Mouse (Mus musculus) monocyte, adult 59 days (primary cell): ENCODE measurements around the gene Cenpx. TPM values are rescaled to one million over a fixed set of nuclear protein-coding genes. Genes with fewer than 3 reads are reported as not detected.

Source experiments
- total RNA-seq, 2 experiments: library from RNA; stranded (reverse); gene quantifications; one replicate each; pipeline ENCODE4 v1.2.4; 2023

Cenpx gene
- 10 to 100 TPM; 34.6 to 45.6 TPM for total RNA-seq

GRCm38 (mm10) chr11:120713580-120714518 is at the start of gene Cenpx, which contains the start of gene Lrrc45:
Cenpx (minus strand) TSS chr11:120713738.
Lrrc45 (plus strand) TSS chr11:120713925.

GRCm38 (mm10) chr11:120762672-120763041 is 49.1 kb upstream of the Cenpx start, which contains the start of gene Hmga1b:
Hmga1b (plus strand) TSS chr11:120762794.

GRCm38 (mm10) chr11:120731858-120732680 is 18.5 kb upstream of the Cenpx start, which contains the start of gene Cbr2:
Cbr2 (minus strand) TSS chr11:120732114.

GRCm38 (mm10) chr11:120727169-120727527 is 13.6 kb upstream of the Cenpx start, which contains the start of gene Dcxr:
Dcxr (minus strand) TSS chr11:120727281.

GRCm38 (mm10) chr11:120721124-120722066 is 7.9 kb upstream of the Cenpx start, which contains the start of gene Rac3:
Rac3 (plus strand) TSS chr11:120721470.

GRCm38 (mm10) chr11:120672687-120673593 is 40.6 kb downstream of the Cenpx start, which contains the start of gene Aspscr1:
Aspscr1 (plus strand) TSS chr11:120672973.

GRCm38 (mm10) chr11:120661076-120661460 is 52.5 kb downstream of the Cenpx start, which contains the start of gene Notum:
Notum (minus strand) TSS chr11:120661175.

Other genes starting within 250 kb of the Cenpx start
- gene Arl16, start 246.1 kb downstream of the Cenpx start, total RNA-seq, result 10 to 100 TPM in 1 of 2 experiments, 1 to 10 TPM in 1; 7.8 to 11.3 TPM
- 10 to 100 TPM; 25.0 to 26.6 TPM for gene Mrpl12, start 229.1 kb downstream of the Cenpx start, total RNA-seq
- gene Slc25a10, start 221.9 kb downstream of the Cenpx start, total RNA-seq, result 10 to 100 TPM; 11.1 to 14.2 TPM
- not detected for gene Gcgr, start 183.0 kb downstream of the Cenpx start, total RNA-seq
- 10 to 100 TPM; 52.0 to 52.6 TPM for gene Mcrip1, start 164.0 kb downstream of the Cenpx start, total RNA-seq
- not detected for gene Ppp1r27, start 162.6 kb downstream of the Cenpx start, total RNA-seq
- 100 to 1,000 TPM; 348 to 375 TPM for gene P4hb, start 140.5 kb downstream of the Cenpx start, total RNA-seq
- 100 to 1,000 TPM; 623 to 655 TPM for gene Arhgdia, start 132.1 kb downstream of the Cenpx start, total RNA-seq
- 100 to 1,000 TPM in 1 of 2 experiments, 10 to 100 TPM in 1; 90.1 to 103 TPM for gene Alyref, start 115.4 kb downstream of the Cenpx start, total RNA-seq
- 10 to 100 TPM; 55.8 to 56.4 TPM for gene Anapc11, start 115.3 kb downstream of the Cenpx start, total RNA-seq
- gene Npb, start 105.3 kb downstream of the Cenpx start, total RNA-seq, result 1 to 10 TPM in 1 of 2 experiments, not detected in 1; 1.4 TPM
- gene Pcyt2, start 95.8 kb downstream of the Cenpx start, total RNA-seq, result 10 to 100 TPM; 66.8 to 75.4 TPM
- 100 to 1,000 TPM; 122 to 125 TPM for gene Sirt7, start 88.5 kb downstream of the Cenpx start, total RNA-seq
- 100 to 1,000 TPM in 1 of 2 experiments, 10 to 100 TPM in 1; 96.6 to 101 TPM for gene Mafg, start 80.1 kb downstream of the Cenpx start, total RNA-seq
- gene Pycr1, start 70.0 kb downstream of the Cenpx start, total RNA-seq, result under 1 TPM in 1 of 2 experiments, not detected in 1; 0.27 TPM
- not detected for gene Myadml2, start 65.6 kb downstream of the Cenpx start, total RNA-seq
- not detected for gene Notum, start 52.6 kb downstream of the Cenpx start, total RNA-seq
- 10 to 100 TPM; 77.9 to 83.1 TPM for gene Aspscr1, start 40.8 kb downstream of the Cenpx start, total RNA-seq
- gene Lrrc45, start 187 bp upstream of the Cenpx start, total RNA-seq, result 10 to 100 TPM; 30.5 to 36.0 TPM
- 1 to 10 TPM; 1.0 to 2.9 TPM for gene Rac3, start 7.7 kb upstream of the Cenpx start, total RNA-seq
- 10 to 100 TPM; 26.2 to 29.1 TPM for gene Dcxr, start 13.5 kb upstream of the Cenpx start, total RNA-seq
- 10 to 100 TPM; 11.8 to 24.2 TPM for gene Cbr2, start 18.4 kb upstream of the Cenpx start, total RNA-seq
- gene Hmga1b, start 49.1 kb upstream of the Cenpx start, total RNA-seq, result 10 to 100 TPM; 40.5 to 48.6 TPM
- 10 to 100 TPM; 16.9 to 20.9 TPM for gene Rfng, start 70.5 kb upstream of the Cenpx start, total RNA-seq
- gene Gps1, start 70.5 kb upstream of the Cenpx start, total RNA-seq, result 10 to 100 TPM; 53.1 to 57.5 TPM
- gene Dus1l, start 82.7 kb upstream of the Cenpx start, total RNA-seq, result 10 to 100 TPM; 39.3 to 50.0 TPM
- gene Fasn, start 110.8 kb upstream of the Cenpx start, total RNA-seq, result 10 to 100 TPM; 46.7 to 64.3 TPM
- under 1 TPM; 0.58 to 0.88 TPM for gene Ccdc57, start 219.1 kb upstream of the Cenpx start, total RNA-seq
- 100 to 1,000 TPM; 145 to 159 TPM for gene Slc16a3, start 234.7 kb upstream of the Cenpx start, total RNA-seq